Mouse (Mus musculus): Measurements from ENCODE around the gene Slc47a1.

GRCm38 (mm10) chr11:61366517-61367273 lies 11.4 kb downstream of the Slc47a1 start:
- TF ChIP-seq CTCF (IDR thresholded peaks at IDR 0.05), result no peak
- peak; percentile 22; the same call in 1 of the 2 replicates for TF ChIP-seq EP300 (IDR thresholded peaks at IDR 0.05)
